Mouse (Mus musculus) ES-E14 (cell line): ENCODE measurements at regions not wholly inside any gene's neighbourhood (a gene's known extent, or its start where the extent isn't known, plus 50 kb on each side); places are given as distances from the start of the nearest gene placed in this dataset.

Experiments
- DNase-seq: peaks from one replicate; pipeline ENCODE4 v3.0.0-alpha.2; 2013; ENCODE audit warnings: low read depth, low spot score
- H3K27ac ChIP-seq: 2 replicates; pipeline ENCODE4 v1.5.1; 2012; ENCODE audit warnings: low read depth, mild to moderate bottlenecking, low read length, moderate library complexity, mixed read lengths; ENCODE audit not compliant: poor library complexity, insufficient read depth, severe bottlenecking
- H3K36me3 ChIP-seq: 2 replicates; pipeline ENCODE4 v1.6.1; 2012; ENCODE audit warnings: mild to moderate bottlenecking, low read length, moderate library complexity, mixed read lengths; ENCODE audit not compliant: control insufficient read depth, poor library complexity, insufficient read depth, severe bottlenecking
- H3K4me1 ChIP-seq, 2 experiments: fragments of 150-350 bp in 1 of 2; sonication (generic) in 1 of 2; 2 replicates each; pipeline ENCODE4 v1.6.1; 2012; ENCODE audit warnings: low read length in 2 of 2, mild to moderate bottlenecking in 1 of 2, mixed read lengths in 1 of 2; ENCODE audit not compliant: control insufficient read depth in 2 of 2, insufficient read depth in 2 of 2, poor library complexity in 1 of 2
- H3K4me3 ChIP-seq, 2 experiments: fragments of 150-350 bp in 1 of 2; sonication (generic) in 1 of 2; 2 replicates each; pipeline ENCODE4 v1.5.1; 2012; ENCODE audit warnings: low read length in 2 of 2, low read depth in 1 of 2, mild to moderate bottlenecking in 1 of 2, mixed read lengths in 1 of 2; ENCODE audit not compliant: insufficient read depth in 1 of 2, poor library complexity in 1 of 2, severe bottlenecking in 1 of 2
- H3K9ac ChIP-seq: 2 replicates; pipeline ENCODE4 v1.6.1; 2012; ENCODE audit warnings: low read depth, mild to moderate bottlenecking, low read length, mixed read lengths; ENCODE audit not compliant: poor library complexity, insufficient read depth, severe bottlenecking
- H3K9me3 ChIP-seq: fragments of 150-350 bp; sonication (generic); 2 replicates; pipeline ENCODE4 v1.6.1; 2012; ENCODE audit warnings: low read depth, mild to moderate bottlenecking, low read length; ENCODE audit not compliant: control insufficient read depth, insufficient read depth
- CHD2 ChIP-seq: IDR thresholded peaks from 2 replicates; pipeline ENCODE4 v1.6.1; 2014; ENCODE audit warnings: mild to moderate bottlenecking, low read depth, low read length, inconsistent platforms
- HCFC1 ChIP-seq: IDR thresholded peaks from 2 replicates; pipeline ENCODE4 v1.6.1; 2012; ENCODE audit warnings: low read length, inconsistent platforms, borderline replicate concordance; ENCODE audit not compliant: insufficient read depth
- MAFK ChIP-seq: IDR thresholded peaks from 2 replicates; pipeline ENCODE4 v1.6.1; 2014; ENCODE audit warnings: mild to moderate bottlenecking, low read depth, low read length, inconsistent platforms; ENCODE audit not compliant: insufficient read depth
- ZC3H11A ChIP-seq: IDR thresholded peaks from 2 replicates; pipeline ENCODE4 v1.6.1; 2012; ENCODE audit warnings: low read depth, mild to moderate bottlenecking, inconsistent platforms, low read length, borderline replicate concordance
- ZNF384 ChIP-seq: IDR thresholded peaks from 2 replicates; pipeline ENCODE4 v1.6.1; 2012; ENCODE audit warnings: low read depth, low read length, inconsistent platforms
- in situ Hi-C, 2 experiments: fragments of 600-800 bp; cut with MboI; formaldehyde crosslinking; loops; one replicate each; pipeline ENCODE4 v1.15.1; 2025; ENCODE audit warnings: low sequenced_read_pairs in 2 of 2, inconsistent platforms in 1 of 2; ENCODE audit not compliant: unreplicated experiment in 2 of 2

- TF ChIP-seq HCFC1, result no peak
- TF ChIP-seq ZC3H11A, result no peak
- TF ChIP-seq CHD2, result no peak
- TF ChIP-seq ZNF384, result no peak
- no peak for TF ChIP-seq MAFK
- in situ Hi-C loops, result no loop called here
- H3K4me1 ChIP-seq, result no peaks in the 10 kb centered on the region
- DNase-seq, result no peak
- H3K27ac ChIP-seq, result no peak overlapping the region
- no peaks in the 10 kb centered on the region for H3K36me3 ChIP-seq
- H3K9me3 ChIP-seq, result no peaks in the 10 kb centered on the region
- H3K9ac ChIP-seq, result no peak overlapping the region
- H3K4me3 ChIP-seq, result no peak overlapping the region
Measured at GRCm38 (mm10) chr4:152725423-152725822, 247.8 kb upstream of the Kcnab2 start.

GRCm38 (mm10) chr4:152724741-152725140 is 247.1 kb upstream of the Kcnab2 start:
- Histone ChIP-seq H3K9ac (no peak overlapping the region), H3K36me3 (no peaks in the 10 kb centered on the region), H3K4me1 (no peaks in the 10 kb centered on the region), H3K27ac (no peak overlapping the region), H3K9me3 (no peaks in the 10 kb centered on the region), H3K4me3 (no peak overlapping the region)
- in situ Hi-C loops, result no loop called here
- no peak for DNase-seq
- TF ChIP-seq ZNF384 (no peak), CHD2 (no peak), ZC3H11A (no peak), HCFC1 (no peak), MAFK (no peak)

- in situ Hi-C loops, result no loop called here
- Histone ChIP-seq H3K27ac (no peak overlapping the region), H3K36me3 (no peaks in the 10 kb centered on the region), H3K4me3 (no peak overlapping the region), H3K9ac (no peak overlapping the region), H3K9me3 (no peaks in the 10 kb centered on the region), H3K4me1 (no peaks in the 10 kb centered on the region)
- TF ChIP-seq ZNF384 (no peak), MAFK (no peak), ZC3H11A (no peak), HCFC1 (no peak), CHD2 (no peak)
- no peak for DNase-seq
Measured at GRCm38 (mm10) chr4:152724026-152724425, 246.4 kb upstream of the Kcnab2 start.

GRCm38 (mm10) chr4:152720528-152720927 is 242.9 kb upstream of the Kcnab2 start:
- H3K27ac ChIP-seq, result no peak overlapping the region
- H3K9me3 ChIP-seq, result no peaks in the 10 kb centered on the region
- no peak for TF ChIP-seq HCFC1
- TF ChIP-seq CHD2, result no peak
- no peak for TF ChIP-seq MAFK
- TF ChIP-seq ZC3H11A, result no peak
- TF ChIP-seq ZNF384, result no peak
- in situ Hi-C loops, result no loop called here
- H3K36me3 ChIP-seq, result no peaks in the 10 kb centered on the region
- no peak for DNase-seq
- H3K4me1 ChIP-seq, result no peaks in the 10 kb centered on the region
- H3K4me3 ChIP-seq, result no peak overlapping the region
- H3K9ac ChIP-seq, result no peak overlapping the region

GRCm38 (mm10) chr4:152719416-152720127 is 241.9 kb upstream of the Kcnab2 start:
- no peak for DNase-seq
- in situ Hi-C loops, result no loop called here

More at GRCm38 (mm10) chr4:152719416-152720127, 241.9 kb upstream of the Kcnab2 start:
- Histone ChIP-seq H3K9me3 (no peaks in the 10 kb centered on the region), H3K27ac (no peak overlapping the region), H3K4me1 (no peaks in the 10 kb centered on the region), H3K4me3 (no peak overlapping the region), H3K9ac (no peak overlapping the region), H3K36me3 (no peaks in the 10 kb centered on the region)
- no peak for TF ChIP-seq ZNF384
- TF ChIP-seq ZC3H11A, result no peak
- TF ChIP-seq HCFC1, result no peak
- TF ChIP-seq CHD2, result no peak
